Mouse (Mus musculus) R1 (cell line): ENCODE data around the gene Grm8.

ENCODE experiments used
- DNase-seq: peaks from one replicate; pipeline ENCODE4 v3.0.0-alpha.2; 2018; ENCODE audit warnings: low read depth, low spot score

Gene Grm8

DNA sequence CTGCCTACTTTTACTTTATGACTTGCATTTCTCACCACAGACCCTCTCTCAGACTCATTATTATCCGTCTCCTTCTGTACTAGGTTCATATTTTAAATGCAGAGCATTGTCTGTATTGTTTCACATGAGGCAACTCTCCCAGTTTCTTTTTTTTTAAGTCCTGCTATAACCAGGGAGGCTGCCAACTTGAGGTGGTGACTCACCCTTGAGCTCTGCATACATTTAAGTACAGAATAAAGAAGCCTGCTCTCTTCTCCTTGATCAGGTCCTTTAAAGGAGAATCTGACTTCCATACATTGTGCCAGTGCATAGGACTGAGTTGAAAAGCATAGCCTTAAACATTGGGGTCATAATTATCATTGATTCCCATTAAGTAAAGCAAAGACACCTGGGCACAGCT lies 488.5 kb downstream of the Grm8 start:
- no peak for DNase-seq

GRCm38 (mm10) chr6:27645054-27645453 lies 489.9 kb downstream of the Grm8 start:
- no peak for DNase-seq

- no peak for DNase-seq
These were observed 499.1 kb downstream of the Grm8 start for GRCm38 (mm10) chr6:27635898-27636297.

- DNase-seq, result no peak
These were observed 517.5 kb downstream of the Grm8 start for GRCm38 (mm10) chr6:27617472-27617871.

GRCm38 (mm10) chr6:27580485-27580884 lies 554.5 kb downstream of the Grm8 start:
- no peak for DNase-seq

DNA sequence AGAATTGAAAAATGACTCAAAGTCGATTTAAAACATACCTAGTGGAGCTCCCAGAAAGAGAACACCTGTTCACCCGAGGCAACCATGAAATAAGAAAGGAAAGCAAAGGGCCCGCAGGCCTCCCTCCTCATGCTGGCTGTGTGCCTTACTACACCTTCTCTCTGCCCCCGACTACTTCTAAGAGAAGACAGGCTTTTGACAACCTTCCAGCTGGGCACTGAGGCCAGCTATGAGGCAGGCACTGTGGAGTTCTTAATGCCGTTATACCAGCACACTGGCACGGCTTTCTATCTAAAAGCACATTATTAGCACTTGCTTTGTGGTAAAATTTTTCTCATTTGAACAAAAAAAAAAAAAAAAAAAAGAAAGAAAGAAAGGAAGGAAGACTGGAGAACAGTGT lies 589.5 kb downstream of the Grm8 start:
- DNase-seq, result no peak

DNA sequence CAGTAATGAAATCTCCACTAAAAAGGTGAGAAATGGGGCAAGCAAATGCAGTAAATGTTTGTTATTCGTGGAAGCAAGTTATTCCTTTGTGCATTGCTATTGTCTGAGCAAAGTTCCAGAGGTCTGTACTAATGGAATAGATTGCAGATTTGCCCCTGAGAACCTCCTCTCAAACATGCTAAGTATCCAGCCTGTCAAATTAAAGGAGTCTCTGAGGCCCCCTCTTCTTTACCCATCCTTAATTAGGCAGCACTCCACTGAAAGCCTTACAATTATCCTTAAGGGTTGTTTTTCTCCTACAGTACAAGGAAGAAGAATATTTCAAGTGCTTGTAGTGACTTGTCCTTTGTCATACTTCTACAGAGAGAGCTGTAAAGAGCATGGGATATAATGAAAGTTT lies 617.4 kb downstream of the Grm8 start:
- DNase-seq, result no peak

DNA sequence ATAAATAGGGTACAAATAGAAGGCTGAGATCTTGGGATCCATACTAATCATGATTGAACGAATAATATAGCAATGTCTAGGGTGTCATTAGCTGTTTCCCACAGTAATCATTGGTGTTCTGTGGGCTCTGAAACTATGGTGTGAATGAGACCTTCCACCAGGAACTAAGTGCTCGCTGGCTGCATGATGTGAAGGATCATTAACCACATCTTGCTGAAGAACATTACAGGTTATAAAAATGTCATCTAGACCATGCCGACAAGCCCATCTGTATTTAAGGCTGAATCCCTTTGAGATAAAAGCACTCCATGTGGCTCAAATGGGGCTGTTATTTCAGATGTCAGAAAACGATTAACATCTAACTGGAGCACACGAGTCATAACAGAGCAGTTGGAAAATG lies 674.0 kb downstream of the Grm8 start:
- no peak for DNase-seq

DNA sequence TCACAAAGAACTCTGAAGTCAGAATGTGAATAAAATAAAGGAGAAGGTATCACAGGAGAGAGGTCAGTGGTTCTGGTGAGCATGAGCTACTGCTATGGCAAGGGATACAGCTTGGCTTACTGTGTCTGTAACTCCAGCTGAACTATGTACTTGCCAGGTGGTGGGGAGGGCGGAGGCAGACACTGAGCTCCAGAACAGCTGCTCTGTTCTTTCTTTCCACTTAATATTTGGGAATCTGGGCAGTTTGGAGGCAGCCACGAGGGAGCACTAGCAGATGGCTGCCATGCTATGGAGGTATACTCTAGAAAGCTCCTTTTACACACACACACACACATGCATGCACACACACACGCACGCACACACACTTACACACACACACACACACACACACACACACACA lies 726.5 kb downstream of the Grm8 start:
- DNase-seq, result no peak

DNA sequence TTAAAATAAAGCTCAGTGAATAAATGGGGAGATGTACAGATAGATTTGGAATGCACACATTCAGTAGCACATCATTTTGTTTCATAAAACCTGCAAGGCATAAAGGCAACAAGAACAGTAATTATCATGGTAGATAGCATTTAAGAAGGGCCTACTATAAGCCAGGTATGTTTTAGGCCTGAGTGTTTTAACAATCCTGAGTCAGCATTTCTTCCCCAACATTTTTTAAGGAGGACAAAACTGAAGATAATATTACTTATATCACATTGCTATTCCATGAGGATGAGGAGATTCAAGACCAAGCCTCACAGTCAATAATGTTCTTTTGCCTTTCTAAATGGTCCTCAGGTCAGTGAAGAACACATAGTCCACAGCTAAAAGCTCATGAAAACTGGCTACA lies 762.6 kb downstream of the Grm8 start:
- no peak for DNase-seq

DNA sequence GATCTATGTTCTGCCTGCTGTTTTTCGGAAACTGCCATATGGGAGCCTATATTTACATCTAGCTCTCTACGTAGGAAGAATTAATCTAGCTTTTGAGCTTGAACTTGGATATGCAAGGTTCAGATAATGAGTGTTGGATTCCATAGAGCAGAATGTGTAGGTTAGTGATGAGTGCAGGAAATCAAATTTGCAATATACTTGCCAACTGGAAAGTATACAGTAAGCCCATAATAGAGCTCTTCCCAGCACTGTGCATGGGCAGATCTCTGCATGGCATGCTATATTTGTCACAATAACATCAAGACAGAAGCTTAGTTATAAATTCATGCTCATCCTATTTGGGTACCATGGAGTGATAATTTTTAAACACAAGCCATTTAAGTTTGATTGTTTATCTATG lies 763.9 kb downstream of the Grm8 start:
- no peak for DNase-seq

GRCm38 (mm10) chr6:27363775-27364174 lies 771.2 kb downstream of the Grm8 start:
- no peak for DNase-seq

DNA sequence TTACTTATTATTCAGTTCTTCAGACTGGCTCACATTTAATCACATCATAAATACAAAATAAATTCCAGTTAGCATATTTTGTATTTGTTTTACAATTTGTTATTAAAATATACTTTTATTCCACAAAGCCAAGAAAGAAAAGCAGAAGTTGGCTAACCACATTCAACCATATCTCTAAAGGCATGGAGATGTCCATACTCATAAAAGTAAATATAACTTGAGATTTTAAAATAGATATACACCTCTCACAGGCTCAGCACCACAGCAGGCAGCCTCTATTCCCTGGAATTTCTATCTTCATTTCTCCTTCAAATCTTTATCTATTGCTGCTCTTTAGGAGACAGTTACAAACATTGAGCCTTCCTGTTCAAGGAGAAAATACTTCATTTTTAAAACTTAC lies 774.5 kb downstream of the Grm8 start:
- no peak for DNase-seq

- DNase-seq, result no peak
These were observed 783.8 kb downstream of the Grm8 start for GRCm38 (mm10) chr6:27351147-27351546.

DNA sequence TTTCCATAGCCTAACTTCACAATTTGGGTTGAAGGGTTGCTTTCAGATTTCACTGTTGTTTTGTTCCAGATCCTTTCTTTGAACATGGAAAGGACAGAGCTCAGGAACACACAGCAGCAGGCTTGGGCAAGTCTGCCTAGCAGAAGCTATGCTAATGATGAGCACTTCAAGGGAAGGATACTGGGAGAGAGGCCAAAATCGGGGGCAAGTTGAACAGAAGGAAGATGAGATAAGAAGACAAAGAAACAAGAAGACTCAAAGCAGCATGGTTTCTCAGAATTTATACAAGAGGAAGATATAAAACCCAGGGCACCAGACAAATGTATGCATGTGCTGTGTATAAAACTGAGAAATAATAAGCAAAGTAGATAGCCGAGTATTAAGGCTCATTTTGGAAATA lies 786.7 kb downstream of the Grm8 start:
- DNase-seq, result peak; percentile 57

GRCm38 (mm10) chr6:27346311-27346710 lies 788.7 kb downstream of the Grm8 start:
- DNase-seq, result peak; percentile 88

DNA sequence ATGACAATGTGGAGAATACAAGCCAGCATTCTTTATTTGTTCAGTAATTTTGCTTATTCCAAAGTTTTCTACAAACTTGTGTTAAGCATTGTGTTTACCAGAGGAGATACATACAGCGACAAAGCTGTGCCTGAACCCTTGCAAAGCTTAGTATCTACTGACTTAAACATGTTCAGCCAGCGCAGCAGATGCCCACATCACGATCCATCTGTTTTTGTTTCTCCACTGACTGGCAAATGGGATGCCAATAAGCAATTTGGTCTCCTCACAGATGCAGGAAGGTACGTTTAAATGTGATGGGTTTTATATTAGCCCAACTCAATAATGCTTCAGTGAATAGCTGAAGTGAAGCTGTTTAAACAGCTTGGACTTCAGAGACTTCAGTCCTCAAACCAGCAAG lies 794.8 kb downstream of the Grm8 start:
- DNase-seq, result no peak

DNA sequence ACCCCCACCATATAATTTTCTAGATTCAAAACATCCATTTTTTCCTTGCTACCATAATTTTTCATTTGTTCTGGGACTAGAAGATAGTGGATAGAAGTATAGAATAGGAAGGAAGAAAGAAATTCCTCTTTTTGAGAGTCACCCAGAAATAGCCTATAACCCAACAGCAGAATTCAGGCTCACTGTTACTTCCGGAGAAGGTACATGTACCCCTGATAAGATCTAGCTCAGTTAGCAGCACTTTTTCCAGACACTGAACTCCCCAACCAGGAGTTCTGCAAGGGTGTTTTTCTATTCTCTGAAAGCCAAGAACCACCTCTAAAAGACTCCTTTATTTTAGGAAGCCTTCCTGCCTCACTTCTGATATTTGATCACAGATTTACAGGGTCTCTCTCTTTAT lies 816.4 kb downstream of the Grm8 start:
- no peak for DNase-seq

DNA sequence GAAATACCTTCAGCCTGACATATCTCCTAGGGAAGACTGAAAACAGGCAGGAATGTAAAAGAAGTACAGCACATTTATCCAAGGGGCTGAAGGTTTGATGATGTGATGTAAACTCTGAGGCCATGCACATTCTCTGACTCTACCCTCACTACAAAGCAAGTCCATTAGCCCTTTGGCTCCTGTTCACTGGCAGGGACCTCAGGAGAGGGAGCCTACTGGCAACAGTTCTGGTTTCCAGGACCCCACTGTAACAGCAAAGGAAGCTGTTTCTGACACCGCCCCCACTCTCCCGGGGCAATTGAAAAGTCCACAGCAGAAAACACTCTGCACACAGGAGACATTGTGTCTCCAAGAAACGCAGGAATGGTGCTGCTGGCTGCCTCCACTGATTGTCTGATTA lies 817.6 kb downstream of the Grm8 start:
- DNase-seq, result no peak

DNA sequence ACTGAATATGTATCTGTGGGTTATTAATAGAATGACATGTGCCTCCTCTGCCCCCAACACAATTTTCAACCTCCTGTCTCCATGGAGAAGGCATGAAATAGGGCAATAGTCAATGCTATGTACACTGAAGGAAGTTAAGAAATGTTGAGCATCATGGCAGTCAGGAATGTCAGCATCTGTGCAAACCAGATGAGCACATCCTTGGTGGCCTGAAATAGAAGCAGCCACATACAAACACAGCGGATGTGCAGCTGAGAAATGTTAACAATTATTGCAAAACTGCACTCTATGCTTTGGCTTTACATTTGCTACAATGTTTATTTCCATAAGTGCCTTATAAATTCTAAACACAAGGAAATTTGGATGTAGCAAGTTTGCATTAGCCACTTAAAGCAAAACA lies 819.0 kb downstream of the Grm8 start:
- DNase-seq, result no peak

GRCm38 (mm10) chr6:27314273-27315009 lies 820.5 kb downstream of the Grm8 start:
- DNase-seq, result no peak

GRCm38 (mm10) chr6:27310401-27310800 lies 824.6 kb downstream of the Grm8 start:
- DNase-seq, result no peak

DNA sequence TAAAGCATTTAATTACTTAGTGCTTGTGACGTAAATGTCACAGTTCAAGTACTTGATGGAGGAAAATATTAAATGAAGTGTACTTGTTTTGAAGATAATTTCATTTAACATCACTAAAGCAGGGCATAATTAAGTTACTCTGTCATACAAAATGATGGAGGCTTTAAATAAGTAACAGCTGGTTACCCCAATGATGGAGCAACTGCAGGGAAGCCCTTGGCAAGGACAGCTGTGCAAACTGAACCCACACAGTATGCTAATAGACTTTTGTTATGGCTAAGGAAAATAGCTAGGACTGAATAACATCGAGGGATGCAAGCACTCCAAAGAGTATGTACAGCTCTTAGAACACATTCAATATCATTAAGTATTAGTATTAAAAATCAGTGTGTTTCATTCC lies 829.6 kb downstream of the Grm8 start:
- DNase-seq, result no peak

DNA sequence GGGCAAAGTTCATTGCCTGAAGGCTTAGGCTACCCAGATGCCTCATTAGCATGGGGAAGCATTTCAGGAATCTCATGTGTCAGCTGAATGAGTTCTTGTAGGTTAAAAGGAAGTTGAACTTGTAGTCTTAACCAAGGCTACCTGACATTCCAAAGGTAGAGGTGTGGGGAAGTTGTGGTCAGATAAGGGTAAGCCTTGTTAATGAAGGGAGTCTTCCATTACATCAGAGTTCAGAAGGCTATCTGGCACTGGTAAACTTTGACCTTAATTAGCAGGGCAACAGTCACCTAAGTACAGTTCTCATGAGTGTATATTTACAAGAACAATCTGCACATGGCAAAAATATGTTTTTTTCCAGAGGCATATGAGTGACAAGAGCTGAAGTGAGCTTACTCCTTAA lies 870.0 kb downstream of the Grm8 start:
- peak; percentile 43 for DNase-seq
